Comparison of ENCODE assay signal across 29 mouse cellular contexts in the genomic region with DNA sequence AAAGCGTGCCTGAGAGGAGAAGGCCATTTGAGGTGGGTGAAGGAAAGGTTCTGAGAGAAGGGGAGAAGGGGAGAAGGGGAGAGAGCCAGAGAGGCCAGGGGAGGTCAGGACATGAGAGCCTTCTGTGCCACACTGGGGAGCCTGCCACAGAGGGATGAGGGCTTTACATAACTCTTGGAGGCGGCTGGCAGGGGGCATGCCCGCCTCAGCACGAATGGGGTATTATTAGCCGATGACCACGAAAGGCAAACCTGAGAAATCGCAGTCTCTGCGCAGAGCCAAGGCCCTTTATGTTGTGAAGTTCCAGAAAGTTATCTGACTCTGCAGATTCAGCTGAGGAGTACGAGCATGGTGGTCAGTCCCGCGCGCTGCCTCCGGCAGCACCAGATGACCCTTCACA. TPM values are rescaled to one million over a fixed set of nuclear protein-coding genes. Genes with fewer than 3 reads are reported as not detected.
"Had no signal": no experiment of that assay in that cellular context is flagged by ENCODE, and none has a peak within 500 bp of the region (broad histone marks: within the 10 kb centered on the region; RNA-seq: fewer than 3 reads in every experiment).

No protein-coding gene starts in this region.

- H3K4me3 ChIP-seq: liver, embryonic 13.5 days; midbrain, embryonic 10.5 days; midbrain, embryonic 13.5 days; myocyte; neural tube, embryonic 13.5 days had no signal

- DNase-seq: kidney, adult 9 months; kidney, postnatal 14 days; kidney, postnatal 4 days; liver, embryonic 13.5 days; lung, adult 2 months; lung, postnatal 14 days; lung, postnatal 4 days; retina, postnatal 1 day; right cerebral cortex, postnatal 25 days; thymus, adult 18-20 months; thymus, postnatal 36 days had no signal

- H3K27me3 ChIP-seq: liver, embryonic 13.5 days; midbrain, embryonic 13.5 days; neural tube, embryonic 13.5 days had no signal

- H3K9ac ChIP-seq: liver, embryonic 13.5 days; midbrain, embryonic 13.5 days; neural tube, embryonic 13.5 days had no signal

- H3K36me3 ChIP-seq: liver, embryonic 13.5 days; midbrain, embryonic 10.5 days; midbrain, embryonic 13.5 days; neural tube, embryonic 13.5 days had no signal

- H3K9me3 ChIP-seq: liver, embryonic 13.5 days; midbrain, embryonic 10.5 days; midbrain, embryonic 13.5 days; neural tube, embryonic 13.5 days had no signal

- H3K4me1 ChIP-seq: liver, embryonic 13.5 days; neural tube, embryonic 13.5 days had no signal

- H3K27ac ChIP-seq: liver, embryonic 13.5 days; midbrain, embryonic 10.5 days; midbrain, embryonic 13.5 days; neural tube, embryonic 13.5 days had no signal

RNA-seq across cellular contexts. Expression of a gene that starts 5.4 kb away (rescaled TPM):
- total RNA-seq: layer of hippocampus, adult 18-20 months; layer of hippocampus, postnatal 25 days; left cerebral cortex, adult 18-20 months; left cerebral cortex, postnatal 10 days; left cerebral cortex, postnatal 36 days; liver, adult 2 months; megakaryocyte progenitor cell, adult 5-6 weeks; monocyte, adult 5-6 weeks; neutrophil, adult 5-6 weeks had no signal
- polyA plus RNA-seq: liver, adult 2 months; liver, embryonic 16.5 days; midbrain, embryonic 10.5 days; midbrain, embryonic 13.5 days; midbrain, embryonic 16.5 days; myocyte; neural tube, embryonic 13.5 days; small intestine, adult 2 months; spleen, adult 2 months; urinary bladder, adult 2 months had no signal
